Mouse (Mus musculus) forebrain, embryonic 13.5 days (tissue): Measurements from ENCODE around the gene Card14. TPM values are rescaled to one million over a fixed set of nuclear protein-coding genes. Genes with fewer than 3 reads are reported as not detected.
A peak's percentile ranks its signal among the peaks of the same experiment; 100 is the strongest.
"Not testable (repeated sequence)": the region's sequence is repeated elsewhere in the genome, so short reads cannot be mapped to it uniquely, and the experiment has no call there.

Experiments used
- ATAC-seq: fragments of 200-750 bp; cut with Nextera tagmentation; 2 replicates; pipeline ENCODE4 v1.8.0; 2017
- H3K27ac ChIP-seq: fragments of 300-500 bp; sonication (generic); 2 replicates; pipeline ENCODE4 v1.5.1; 2015; ENCODE audit warnings: inconsistent platforms, mild to moderate bottlenecking, moderate library complexity
- H3K27me3 ChIP-seq: fragments of 300-500 bp; sonication (generic); 2 replicates; pipeline ENCODE4 v1.6.1; 2015; ENCODE audit warnings: mild to moderate bottlenecking, inconsistent platforms
- H3K36me3 ChIP-seq: fragments of 300-500 bp; sonication (generic); 2 replicates; pipeline ENCODE4 v1.6.1; 2015; ENCODE audit warnings: mild to moderate bottlenecking, inconsistent platforms; ENCODE audit not compliant: poor library complexity, severe bottlenecking
- H3K4me1 ChIP-seq: fragments of 300-500 bp; sonication (generic); 2 replicates; pipeline ENCODE4 v1.6.1; 2015; ENCODE audit warnings: inconsistent platforms
- H3K4me2 ChIP-seq: fragments of 300-500 bp; sonication (generic); 2 replicates; pipeline ENCODE4 v1.6.1; 2015; ENCODE audit warnings: inconsistent platforms, mild to moderate bottlenecking, moderate library complexity
- H3K4me3 ChIP-seq: fragments of 300-500 bp; sonication (generic); 2 replicates; pipeline ENCODE4 v1.5.1; 2015; ENCODE audit warnings: mild to moderate bottlenecking, inconsistent platforms
- H3K9ac ChIP-seq: fragments of 300-500 bp; sonication (generic); 2 replicates; pipeline ENCODE4 v1.6.1; 2015; ENCODE audit warnings: mild to moderate bottlenecking, inconsistent platforms
- H3K9me3 ChIP-seq: fragments of 300-500 bp; sonication (generic); replicated peaks from 2 replicates; pipeline ENCODE4 v1.6.1; 2016; ENCODE audit warnings: inconsistent platforms
- WGBS: fragments of 180-500 bp; shearing (Covaris S2); methylation state at CpG from one replicate; pipeline ENCODE4 v1.1.7; 2015; 5-methylcytosine and 5-hydroxymethylcytosine counted together
- polyA plus RNA-seq: library from polyadenylated mRNA; unstranded; fragments of >200 nt; fragmentation: Nextera tagmentation; extraction: Ambion mirVana; gene quantifications from 2 replicates; pipeline ENCODE4 v1.2.1, GENCODE M21; 2015

The Card14 gene
- polyA plus RNA-seq = not detected in 2 replicates

DNA sequence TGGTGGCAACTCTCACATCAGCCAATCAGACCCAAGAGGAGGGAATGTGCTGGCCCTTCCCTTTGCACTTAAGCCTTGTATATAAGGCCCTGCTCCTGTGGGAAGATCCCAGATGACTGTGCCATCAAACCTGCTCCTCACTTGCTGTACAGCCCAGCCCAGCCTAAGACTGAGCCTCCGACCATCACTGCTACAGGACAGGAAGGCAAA lies at the start of gene Card14:
Gene Card14, plus strand, starts transcription at position 111 of the 210 bp plus-strand sequence.
- WGBS = 42% methylated on average over 1 of the region's 1 CpGs
- H3K9me3 ChIP-seq = no peaks in the 10 kb centered on the region
- H3K27me3 ChIP-seq = peaks cover 17% of the 10 kb centered on the region
- no peaks in the 10 kb centered on the region for H3K4me1 ChIP-seq
- H3K27ac ChIP-seq = no peak within 1 kb of the TSS
- H3K36me3 ChIP-seq = no peaks in the 10 kb centered on the region
- ATAC-seq = no peak
- no peak within 1 kb of the TSS for H3K4me2 ChIP-seq
- no peak within 1 kb of the TSS for H3K4me3 ChIP-seq
- no peak within 1 kb of the TSS for H3K9ac ChIP-seq

DNA sequence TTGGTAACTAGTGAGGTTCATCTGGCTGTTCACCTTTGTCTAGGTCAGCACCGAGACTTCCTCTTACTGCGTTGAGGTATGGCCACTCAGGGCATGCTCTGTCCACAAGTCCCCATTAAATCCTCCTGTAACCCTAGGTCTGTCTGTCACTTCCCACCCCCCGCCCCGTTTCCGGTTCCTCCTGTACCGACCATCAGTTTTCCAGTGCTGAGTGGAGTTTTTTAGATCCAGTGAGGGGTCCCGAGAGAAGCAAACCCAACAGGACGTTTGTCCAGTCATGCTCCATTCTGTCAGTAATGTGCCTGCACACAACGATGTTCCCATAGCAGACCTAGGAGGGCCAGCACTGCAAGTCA lies 49.4 kb upstream of the Card14 start:
- Histone ChIP-seq H3K4me3 (peak overlapping the region; percentile 22), H3K27ac (0 out of 2 replicates have a peak overlapping the region, but pooled peaks have one; percentile 4), H3K9ac (no peak overlapping the region), H3K9me3 (no peaks in the 10 kb centered on the region), H3K4me1 (peaks cover 7% of the 10 kb centered on the region), H3K4me2 (peak overlapping the region; percentile 49), H3K27me3 (no peaks in the 10 kb centered on the region), H3K36me3 (peaks cover 27% of the 10 kb centered on the region)
- 72% methylated on average over 9 of the region's 9 CpGs for WGBS
- no peak for ATAC-seq

DNA sequence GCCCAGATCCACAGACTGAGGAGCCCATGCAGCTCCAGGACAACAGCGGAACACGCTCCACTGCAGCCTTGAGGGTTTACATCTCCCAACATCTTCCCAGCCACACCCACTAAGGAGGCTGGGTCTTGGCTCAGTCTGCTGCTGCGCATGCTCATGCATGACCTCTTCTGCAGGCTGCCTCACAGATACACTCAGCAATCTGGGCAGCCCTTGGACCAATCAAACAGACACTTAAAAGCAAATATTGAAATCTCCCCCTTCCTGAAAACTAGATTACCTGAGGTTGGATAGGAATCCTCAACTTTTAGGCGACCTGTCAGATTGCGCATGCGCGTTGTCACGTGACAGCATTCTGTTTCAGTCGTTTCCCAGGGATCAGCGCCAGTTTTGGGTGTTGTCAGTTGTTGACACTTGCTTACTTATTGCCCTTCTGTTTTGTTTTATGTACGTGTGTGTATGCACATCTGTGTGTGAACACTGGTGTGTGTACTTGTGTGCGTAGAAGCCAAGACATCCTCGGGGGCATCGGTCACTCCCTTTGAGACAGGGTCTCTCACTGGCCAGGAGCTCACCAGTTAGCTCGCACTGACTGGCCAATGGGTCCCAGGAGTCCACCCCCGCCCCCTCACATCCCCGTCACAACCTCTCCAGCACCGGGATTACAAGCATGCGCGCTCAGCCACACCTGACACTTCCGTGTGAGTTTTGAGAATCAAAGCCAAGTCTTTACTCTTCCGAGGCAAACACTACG lies 48.8 kb upstream of the Card14 start:
- H3K27me3 ChIP-seq = no peaks in the 10 kb centered on the region
- peak overlapping the region; percentile 22 for H3K4me3 ChIP-seq
- H3K4me1 ChIP-seq = peaks cover 4% of the 10 kb centered on the region
- 71% methylated on average over 23 of the region's 23 CpGs for WGBS
- no peaks in the 10 kb centered on the region for H3K9me3 ChIP-seq
- 0 out of 2 replicates have a peak overlapping the region, but pooled peaks have one; percentile 4 for H3K27ac ChIP-seq
- peaks cover 27% of the 10 kb centered on the region for H3K36me3 ChIP-seq
- peak overlapping the region; percentile 35; the same call in 1 of the 2 replicates for H3K9ac ChIP-seq
- peak overlapping the region; percentile 49 for H3K4me2 ChIP-seq
- peak; percentile 50; the same call in 1 of the 2 replicates for ATAC-seq

DNA sequence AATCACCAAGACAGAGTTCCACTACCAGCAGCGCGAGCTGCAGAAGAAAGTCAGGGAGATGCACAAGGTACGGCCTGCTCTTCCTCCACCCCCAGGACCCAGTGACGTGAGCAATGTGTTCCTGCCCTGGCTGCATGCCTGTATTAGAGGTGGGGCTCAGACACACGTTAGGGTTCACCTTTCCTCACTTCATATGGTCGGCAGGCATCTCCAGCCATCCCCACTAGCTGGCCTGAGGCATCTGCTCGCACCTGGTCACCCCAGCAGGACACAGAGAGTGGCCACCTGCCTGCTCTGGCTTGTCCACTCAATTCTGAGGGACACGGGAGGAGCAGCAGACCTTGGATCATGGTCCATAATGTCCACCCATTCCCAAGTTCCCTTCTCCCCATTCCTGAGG lies 47.6 kb upstream of the Card14 start:
- ATAC-seq = no peak
- peaks cover 4% of the 10 kb centered on the region for H3K4me1 ChIP-seq
- H3K27ac ChIP-seq = no peak overlapping the region
- H3K9ac ChIP-seq = no peak overlapping the region
- no peak overlapping the region for H3K4me2 ChIP-seq
- no peaks in the 10 kb centered on the region for H3K9me3 ChIP-seq
- peaks cover 27% of the 10 kb centered on the region for H3K36me3 ChIP-seq
- no peaks in the 10 kb centered on the region for H3K27me3 ChIP-seq
- 90% methylated on average over 8 of the region's 8 CpGs for WGBS
- H3K4me3 ChIP-seq = no peak overlapping the region

DNA sequence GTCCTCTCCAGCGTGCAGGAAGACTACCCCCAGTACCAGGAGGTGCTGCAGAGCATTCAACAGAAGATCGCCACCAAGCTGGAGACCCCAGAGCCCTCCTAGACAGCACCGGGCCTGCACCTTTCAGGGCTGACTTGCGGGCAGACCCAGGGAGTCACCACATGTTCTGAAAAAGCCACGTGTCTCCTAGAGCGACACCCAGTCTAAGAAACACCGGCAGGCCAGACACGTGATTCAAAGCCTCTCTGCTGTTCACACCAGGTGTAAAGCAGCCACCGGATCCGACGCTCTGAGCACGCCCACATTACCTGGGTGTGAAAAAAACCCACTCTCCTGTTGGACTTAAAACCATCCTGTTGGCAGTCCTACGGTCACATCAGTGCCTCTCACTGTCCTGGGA lies 43.2 kb upstream of the Card14 start:
- Histone ChIP-seq H3K27ac (no peak overlapping the region), H3K9ac (no peak overlapping the region), H3K4me2 (no peak overlapping the region), H3K36me3 (peaks cover 27% of the 10 kb centered on the region), H3K9me3 (no peaks in the 10 kb centered on the region), H3K4me1 (peaks cover 14% of the 10 kb centered on the region), H3K27me3 (no peaks in the 10 kb centered on the region), H3K4me3 (no peak overlapping the region)
- 92% methylated on average over 13 of the region's 13 CpGs for WGBS
- ATAC-seq = no peak

DNA sequence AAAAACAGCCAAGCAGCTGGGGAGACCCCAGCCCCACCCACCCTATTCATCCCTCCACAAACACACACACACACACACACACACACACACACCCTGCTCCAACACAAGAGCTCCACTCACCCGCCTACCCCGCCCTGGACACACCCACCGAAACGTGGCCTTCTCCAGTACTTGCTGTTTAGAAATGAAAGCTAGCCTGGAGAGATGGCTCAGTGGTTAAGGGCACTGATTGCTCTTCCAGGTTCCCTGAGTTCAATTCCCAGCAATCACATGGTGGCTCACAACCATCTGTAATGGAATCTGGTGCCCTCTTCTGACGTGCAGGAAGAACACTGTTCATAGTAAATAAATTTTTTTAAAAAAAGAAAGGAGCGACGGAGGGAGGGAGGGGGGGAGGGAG lies 41.8 kb upstream of the Card14 start:
- no peak for ATAC-seq

DNA sequence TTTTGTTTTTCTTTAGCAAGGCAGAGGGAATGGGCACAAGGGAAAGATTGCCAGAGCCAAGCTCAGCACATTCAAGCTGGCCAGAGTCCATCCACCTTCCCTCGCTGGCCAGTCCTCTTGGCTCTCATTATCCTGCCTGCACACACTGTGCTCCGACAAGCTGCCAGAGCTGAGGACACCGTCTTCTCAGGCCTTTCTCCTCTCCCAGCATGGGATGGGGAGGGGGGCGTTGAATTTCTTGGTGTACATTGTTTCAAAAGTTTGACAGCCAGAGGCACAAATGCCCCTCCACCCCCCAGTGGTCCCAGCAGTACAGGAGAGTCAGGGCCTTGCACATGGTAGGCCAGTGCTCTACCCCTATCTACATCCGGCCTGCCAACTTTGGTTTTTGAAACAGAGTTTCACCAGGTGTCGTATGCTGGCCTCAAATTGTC lies 40.3 kb upstream of the Card14 start:
- 43% methylated on average over 6 of the region's 6 CpGs for WGBS
- peak overlapping the region; percentile 77; the same call in 1 of the 2 replicates for H3K9ac ChIP-seq

More for the DNA sequence above, 41.8 kb upstream of the Card14 start:
- Histone ChIP-seq H3K4me2 (no peak overlapping the region), H3K9me3 (no peaks in the 10 kb centered on the region), H3K9ac (no peak overlapping the region), H3K4me1 (peaks cover 14% of the 10 kb centered on the region), H3K36me3 (peaks cover 17% of the 10 kb centered on the region), H3K4me3 (no peak overlapping the region), H3K27ac (no peak overlapping the region), H3K27me3 (no peaks in the 10 kb centered on the region)
- 79% methylated on average over 7 of the region's 7 CpGs for WGBS

DNA sequence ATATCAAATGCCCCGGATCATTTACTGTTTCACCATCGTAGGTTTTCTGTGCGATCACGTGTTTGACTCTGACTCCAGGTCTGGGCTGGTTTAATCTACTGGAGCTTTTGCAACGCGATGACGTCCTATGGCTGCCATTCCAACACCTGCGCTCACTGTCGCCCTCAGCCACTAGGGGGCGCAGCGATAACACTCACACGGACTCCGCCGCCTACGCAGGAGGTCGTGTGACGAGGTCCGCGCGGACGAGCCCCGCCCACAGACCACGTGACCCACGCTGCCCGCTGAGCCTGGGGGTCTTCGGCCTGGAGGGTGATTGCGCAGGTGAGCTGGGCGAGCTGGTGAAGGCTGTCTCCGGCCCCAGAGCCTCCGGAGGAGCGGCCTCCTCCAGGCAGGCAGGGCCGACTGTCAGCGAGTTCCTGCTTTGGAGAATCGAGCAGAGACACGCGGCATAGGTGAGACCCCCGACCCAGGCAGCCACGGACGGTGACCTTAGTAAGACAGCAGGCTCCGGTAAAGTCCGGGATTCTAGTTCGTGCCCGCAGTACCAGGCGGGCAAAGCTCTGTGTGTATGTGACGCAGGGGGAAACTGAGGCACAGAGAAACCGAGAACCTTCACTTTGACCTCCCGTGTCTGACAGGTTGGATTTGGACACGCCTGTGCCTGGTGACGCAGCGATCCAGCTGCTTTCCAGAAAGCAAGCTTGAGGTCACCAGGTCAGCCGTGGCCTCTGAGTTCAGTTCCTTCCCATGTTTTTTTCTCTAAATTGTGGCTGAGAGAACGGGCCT lies 39.6 kb upstream of the Card14 start, which contains the start of gene Gaa:
Gene Gaa, plus strand, starts transcription at position 120 of the 789 bp plus-strand sequence.
- Histone ChIP-seq H3K9ac (peak within 1 kb of the TSS; percentile 77), H3K27me3 (no peaks in the 10 kb centered on the region), H3K27ac (peak within 1 kb of the TSS; percentile 10; the same call in 1 of the 2 replicates), H3K4me3 (peak within 1 kb of the TSS; percentile 61), H3K36me3 (peaks cover 16% of the 10 kb centered on the region), H3K4me1 (peaks cover 14% of the 10 kb centered on the region), H3K4me2 (peak within 1 kb of the TSS; percentile 87), H3K9me3 (no peaks in the 10 kb centered on the region)
- WGBS = 4% methylated on average over 52 of the region's 52 CpGs
- peak; percentile 86 for ATAC-seq

More for the DNA sequence above, 40.3 kb upstream of the Card14 start:
- peak; percentile 25; the same call in 1 of the 2 replicates for ATAC-seq
- Histone ChIP-seq H3K27ac (peak overlapping the region; percentile 10; the same call in 1 of the 2 replicates), H3K36me3 (peaks cover 18% of the 10 kb centered on the region), H3K9me3 (no peaks in the 10 kb centered on the region), H3K4me2 (peak overlapping the region; percentile 87), H3K4me3 (peak overlapping the region; percentile 61; the same call in 1 of the 2 replicates), H3K27me3 (no peaks in the 10 kb centered on the region), H3K4me1 (peaks cover 14% of the 10 kb centered on the region)

DNA sequence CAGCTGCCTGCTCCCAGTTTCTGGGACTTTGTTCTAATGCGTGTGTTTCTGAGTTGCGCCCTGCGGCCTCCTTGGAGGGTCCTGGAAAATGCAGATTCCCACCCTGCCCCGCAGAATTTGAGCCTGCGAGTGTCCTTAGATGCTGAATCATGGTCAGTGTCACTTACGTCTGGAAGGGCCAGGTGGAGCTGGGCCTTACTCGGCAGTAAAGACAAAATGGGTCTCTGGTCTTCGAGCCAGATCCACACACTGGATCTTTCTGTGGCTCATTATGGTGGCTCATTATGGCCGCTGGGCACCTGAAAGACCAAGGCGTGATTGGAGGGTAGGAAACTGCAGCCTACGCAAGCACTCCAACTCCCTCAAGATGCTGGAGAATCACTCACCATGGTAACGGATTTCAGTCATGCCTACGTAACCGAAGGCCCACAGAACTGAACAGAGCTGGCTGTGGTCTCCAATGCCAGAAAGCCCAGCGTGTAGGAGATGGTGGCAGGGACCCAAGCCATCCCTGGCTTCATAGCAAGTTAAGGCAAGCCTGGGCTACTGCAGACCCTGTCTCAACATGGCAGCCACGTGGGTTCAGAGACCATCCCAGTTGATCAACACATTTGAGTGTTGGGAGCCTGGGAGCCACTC lies 38.9 kb upstream of the Card14 start:
- Histone ChIP-seq H3K36me3 (peaks cover 23% of the 10 kb centered on the region), H3K27ac (no peak overlapping the region), H3K9ac (peak overlapping the region; percentile 77), H3K4me2 (peak overlapping the region; percentile 87), H3K4me1 (peaks cover 14% of the 10 kb centered on the region), H3K27me3 (no peaks in the 10 kb centered on the region), H3K4me3 (peak overlapping the region; percentile 61), H3K9me3 (no peaks in the 10 kb centered on the region)
- 73% methylated on average over 16 of the region's 16 CpGs for WGBS
- 0 out of 2 replicates have a peak, but pooled peaks have one; percentile 1 for ATAC-seq

DNA sequence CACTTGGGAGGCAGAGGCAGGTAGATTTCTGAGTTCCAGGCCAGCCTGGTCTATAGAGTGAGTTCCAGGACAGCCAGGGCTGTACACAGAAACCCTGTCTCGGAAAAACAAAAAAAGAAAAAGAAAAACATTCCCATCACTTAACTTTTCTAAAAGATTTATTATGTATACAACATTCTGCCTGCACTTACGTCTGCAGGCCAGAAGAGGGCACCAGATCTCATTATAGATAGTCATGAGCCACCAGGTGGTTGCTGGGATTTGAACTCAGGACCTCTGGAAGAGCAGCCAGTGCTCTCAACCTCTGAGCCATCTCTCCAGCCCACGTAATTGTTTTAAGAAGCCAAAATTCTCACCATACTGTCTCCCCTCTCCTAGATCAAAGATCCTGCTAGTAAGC lies 35.1 kb upstream of the Card14 start:
- H3K27me3 ChIP-seq, H3K4me2 ChIP-seq, H3K9me3 ChIP-seq, H3K27ac ChIP-seq, H3K9ac ChIP-seq, H3K4me3 ChIP-seq, ATAC-seq: not testable (repeated sequence)
- Histone ChIP-seq H3K36me3 (peaks cover 42% of the 10 kb centered on the region), H3K4me1 (peaks cover 11% of the 10 kb centered on the region)
- whole genome bisulfite sequencing = 55% methylated on average over 3 of the region's 3 CpGs

DNA sequence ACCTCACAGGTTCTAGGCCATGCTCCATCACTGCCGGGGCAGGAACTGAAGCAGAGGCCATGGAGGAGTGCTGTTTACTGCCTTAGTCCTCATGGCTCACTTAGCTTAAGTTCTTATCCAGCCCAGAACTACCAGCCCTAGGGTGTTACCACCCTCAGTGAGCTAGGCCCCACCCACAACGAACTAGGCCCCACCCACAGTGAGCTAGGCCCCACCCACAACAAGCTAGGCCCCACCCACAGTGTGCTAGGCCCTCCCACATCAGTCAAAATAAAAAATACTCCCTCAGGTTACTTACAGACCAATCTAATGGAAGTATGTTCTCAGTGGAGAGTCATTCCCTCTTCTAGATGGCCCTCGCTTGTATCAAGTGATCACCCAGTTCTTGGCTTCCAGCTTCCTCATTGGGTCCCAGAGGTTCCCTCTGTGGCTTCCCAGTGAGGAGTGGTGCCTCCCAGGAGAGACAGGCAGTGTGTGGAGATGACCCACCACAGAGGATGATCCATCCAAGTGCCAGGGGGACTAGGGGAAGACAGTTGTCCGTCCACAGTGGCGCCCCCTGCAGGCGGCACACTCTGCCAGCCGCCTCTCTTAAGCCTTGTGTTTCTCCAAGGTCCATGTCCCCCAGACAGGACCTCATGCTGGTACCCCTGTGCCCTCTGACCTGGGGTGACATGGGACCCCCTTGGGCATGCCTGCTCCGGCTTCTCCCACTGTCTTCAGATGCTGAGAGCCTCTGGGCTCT lies 34.2 kb upstream of the Card14 start:
- Histone ChIP-seq H3K4me1 (peaks cover 5% of the 10 kb centered on the region), H3K9me3 (no peaks in the 10 kb centered on the region), H3K27me3 (no peaks in the 10 kb centered on the region), H3K4me3 (no peak overlapping the region), H3K9ac (no peak overlapping the region), H3K36me3 (peaks cover 42% of the 10 kb centered on the region), H3K4me2 (no peak overlapping the region), H3K27ac (no peak overlapping the region)
- 89% methylated on average over 7 of the region's 8 CpGs for WGBS
- ATAC-seq = no peak
